Mouse (Mus musculus) bone marrow, adult 2 months (tissue): ENCODE data around the gene Slc52a3. TPM values are rescaled to one million over a fixed set of nuclear protein-coding genes. Genes with fewer than 3 reads are reported as not detected.

Source experiments
- H3K27ac ChIP-seq: fragments of 200-500 bp; 2 replicates; pipeline ENCODE4 v1.5.1; 2012; ENCODE audit warnings: low read depth, mild to moderate bottlenecking, control low read depth, inconsistent platforms, low read length; ENCODE audit not compliant: control insufficient read depth, poor library complexity, insufficient read depth
- H3K4me1 ChIP-seq: fragments of 200-500 bp; 2 replicates; pipeline ENCODE4 v1.6.1; 2011; ENCODE audit warnings: low read length; ENCODE audit not compliant: control insufficient read depth, insufficient read depth
- H3K4me3 ChIP-seq: fragments of 200-500 bp; replicated peaks from 2 replicates; pipeline ENCODE3; 2011; ENCODE audit warnings: mild to moderate bottlenecking, low read depth, low read length, control low read depth; ENCODE audit not compliant: control insufficient read depth
- CTCF ChIP-seq: fragments of 200-500 bp; IDR thresholded peaks from 2 replicates; pipeline ENCODE4 v1.5.1; 2011; ENCODE audit warnings: low read length, control low read depth; ENCODE audit not compliant: control insufficient read depth, insufficient read depth
- POLR2A ChIP-seq: fragments of 200-500 bp; IDR thresholded peaks from 2 replicates; pipeline ENCODE4 v1.6.1; 2011; ENCODE audit warnings: low read depth, mild to moderate bottlenecking, control low read depth, low read length, borderline replicate concordance; ENCODE audit not compliant: control insufficient read depth
- WGBS: fragments of 180-500 bp; shearing (Covaris S2); methylation state at CpG from one replicate; pipeline ENCODE4 v1.1.7; 2018; 5-methylcytosine and 5-hydroxymethylcytosine counted together
- polyA plus RNA-seq: library from polyadenylated mRNA; stranded (reverse); fragments of >200 nt; gene quantifications from 2 replicates; pipeline ENCODE4 v1.2.4, GENCODE M21; 2011; ENCODE audit warnings: low replicate concordance; ENCODE audit not compliant: missing spikeins, insufficient read depth, insufficient read length

Gene Slc52a3
- polyA plus RNA-seq, 1 experiment = 2.6 TPM

- TF ChIP-seq CTCF = no peak
- no peak for TF ChIP-seq POLR2A
- Histone ChIP-seq H3K27ac (no peak overlapping the region), H3K4me1 (no peaks in the 10 kb centered on the region), H3K4me3 (no peak overlapping the region)
- 49% methylated on average over 2 of the region's 2 CpGs for WGBS
These were observed 15.4 kb downstream of the Slc52a3 start for GRCm38 (mm10) chr2:152011724-152012123.

DNA sequence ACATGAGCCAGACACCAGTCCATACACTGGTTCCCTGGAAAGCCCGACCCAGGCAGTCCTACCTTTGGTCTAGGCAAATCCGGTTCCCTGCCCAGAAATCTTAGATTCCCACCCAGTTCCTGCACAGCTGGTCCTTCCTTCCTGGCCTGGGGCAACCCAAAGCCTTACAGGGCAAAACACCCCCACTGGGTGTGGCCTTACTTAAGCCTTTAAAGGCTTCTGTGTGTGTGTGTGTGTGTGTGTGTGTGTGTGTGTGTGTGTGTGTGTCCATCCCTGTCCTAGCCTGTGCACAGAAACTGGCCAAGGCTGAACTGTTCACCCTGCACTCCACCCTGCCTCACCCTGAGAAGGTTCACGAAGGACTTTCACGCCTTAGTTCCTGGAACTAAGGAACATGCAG lies 15.9 kb downstream of the Slc52a3 start:
- WGBS = 40% methylated on average over 4 of the region's 4 CpGs
- H3K4me3 ChIP-seq = no peak overlapping the region

GRCm38 (mm10) chr2:152012701-152013100 lies 16.4 kb downstream of the Slc52a3 start:
- Histone ChIP-seq H3K27ac (no peak overlapping the region), H3K4me1 (no peaks in the 10 kb centered on the region), H3K4me3 (no peak overlapping the region)
- 38% methylated on average over 2 of the region's 2 CpGs for WGBS
- no peak for TF ChIP-seq CTCF
- no peak for TF ChIP-seq POLR2A

More for the DNA sequence above, 15.9 kb downstream of the Slc52a3 start:
- no peak overlapping the region for H3K27ac ChIP-seq
- no peaks in the 10 kb centered on the region for H3K4me1 ChIP-seq
- TF ChIP-seq POLR2A = no peak
- TF ChIP-seq CTCF = no peak

- 60% methylated on average over 4 of the region's 4 CpGs for WGBS
- no peak for TF ChIP-seq POLR2A
- TF ChIP-seq CTCF = no peak
- no peak overlapping the region for H3K4me3 ChIP-seq
- no peak overlapping the region for H3K27ac ChIP-seq
- H3K4me1 ChIP-seq = no peaks in the 10 kb centered on the region
These were observed 19.7 kb downstream of the Slc52a3 start for GRCm38 (mm10) chr2:152015997-152016396.

DNA sequence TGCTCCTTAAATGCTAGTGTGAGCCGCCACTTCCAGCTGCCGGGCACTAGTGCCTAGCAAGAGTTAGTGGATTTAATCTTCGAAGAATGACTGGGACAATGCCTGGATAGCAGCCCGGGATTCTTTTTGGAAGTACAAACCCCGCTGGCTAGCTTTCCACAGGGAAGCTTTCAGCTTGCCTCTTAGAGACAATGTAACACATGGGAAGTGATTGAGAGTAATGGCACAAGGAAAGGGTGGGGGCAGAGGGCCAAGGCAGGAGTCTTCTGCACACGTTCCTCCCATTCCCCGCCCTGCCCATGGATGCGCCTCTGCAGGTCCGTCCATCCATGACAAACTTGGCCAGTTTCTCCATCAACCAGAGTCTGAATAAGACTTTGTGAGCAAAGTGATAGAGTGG lies 20.4 kb downstream of the Slc52a3 start:
- WGBS = 85% methylated on average over 9 of the region's 9 CpGs
- TF ChIP-seq CTCF (no peak), POLR2A (no peak)
- no peaks in the 10 kb centered on the region for H3K4me1 ChIP-seq
- H3K27ac ChIP-seq = no peak overlapping the region
- no peak overlapping the region for H3K4me3 ChIP-seq

DNA sequence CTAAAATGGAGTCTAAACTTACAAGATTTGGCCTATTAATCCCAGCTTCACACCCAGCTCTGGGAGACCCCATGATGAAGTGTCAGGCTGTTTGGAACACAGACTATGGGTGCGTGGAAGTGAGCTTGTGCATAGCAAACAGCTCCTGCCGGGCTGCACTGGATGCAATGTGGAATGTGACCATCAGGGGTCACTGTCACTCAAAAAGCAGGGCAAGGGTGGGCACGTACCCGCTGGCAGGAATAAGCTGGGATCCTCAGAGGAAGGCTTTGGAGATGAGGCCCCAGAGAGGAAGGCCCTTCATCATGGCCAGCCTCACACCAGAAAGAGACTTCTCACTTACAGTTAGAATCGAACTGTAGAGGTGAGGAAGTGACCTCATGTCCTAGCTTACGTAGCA lies 23.9 kb downstream of the Slc52a3 start:
- TF ChIP-seq POLR2A (no peak), CTCF (peak; percentile 65)
- H3K27ac ChIP-seq = no peak overlapping the region
- no peak overlapping the region for H3K4me3 ChIP-seq
- 20% methylated on average over 6 of the region's 6 CpGs for WGBS
- no peaks in the 10 kb centered on the region for H3K4me1 ChIP-seq

DNA sequence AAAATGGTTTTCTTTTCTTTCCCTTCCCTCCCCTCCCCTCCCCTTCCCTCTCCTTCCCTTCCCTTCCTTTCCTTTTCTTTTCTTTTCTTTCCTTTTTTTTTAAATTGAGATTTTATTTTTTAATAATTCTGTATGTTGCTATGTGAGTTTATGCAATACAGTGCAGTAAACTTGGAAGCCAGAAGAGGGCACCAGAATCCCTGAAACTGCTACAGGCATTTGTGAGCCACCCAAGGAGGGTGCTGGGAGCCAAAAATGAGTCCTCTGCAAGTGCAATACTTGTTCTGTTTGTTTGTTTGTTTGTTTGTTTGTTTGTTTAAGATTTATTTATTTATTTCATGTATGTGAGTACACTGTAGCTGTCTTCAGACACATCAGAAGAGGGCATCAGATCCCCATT lies 25.7 kb downstream of the Slc52a3 start:
- Histone ChIP-seq H3K4me1 (no peaks in the 10 kb centered on the region), H3K27ac (no peak overlapping the region), H3K4me3 (no peak overlapping the region)
- no peak for TF ChIP-seq POLR2A
- TF ChIP-seq CTCF = no peak

GRCm38 (mm10) chr2:152024883-152025422 lies 28.6 kb downstream of the Slc52a3 start:
- Histone ChIP-seq H3K4me3 (no peak overlapping the region), H3K4me1 (no peaks in the 10 kb centered on the region), H3K27ac (no peak overlapping the region)
- 65% methylated on average over 11 of the region's 11 CpGs for WGBS
- TF ChIP-seq CTCF (no peak), POLR2A (no peak)

- WGBS = 2% methylated on average over 54 of the region's 54 CpGs
- Histone ChIP-seq H3K4me1 (no peaks in the 10 kb centered on the region), H3K4me3 (peak overlapping the region; percentile 52), H3K27ac (no peak overlapping the region)
- TF ChIP-seq CTCF (peak; percentile 88), POLR2A (no peak)
These were observed 33.2 kb downstream of the Slc52a3 start for GRCm38 (mm10) chr2:152029252-152030082.
